ENCODE assay signal across 9 mouse cellular contexts in genomic region chr17:3862384-3862783, GRCm38 (mm10).
A peak's percentile ranks its signal among the peaks of the same experiment; 100 is the strongest.
DNase-seq lines count a peak whose midpoint lies in the region; ATAC-seq and TF ChIP-seq lines count a peak whose summit lies in the region.
"Had no signal": no experiment of that assay in that cellular context is flagged by ENCODE, and none has a peak within 500 bp of the region (broad histone marks: within the 10 kb centered on the region; RNA-seq: fewer than 3 reads in every experiment).

No protein-coding gene starts in this region.

- no peaks in the 10 kb centered on the region for H3K36me3 ChIP-seq in E14TG2a.4 (ENCODE audit: insufficient read depth, low read length)
- H3K36me3 ChIP-seq: heart, embryonic 15.5 days; neural tube, embryonic 13.5 days had no signal

- H3K4me3 ChIP-seq in E14TG2a.4 (replicated peaks; ENCODE audit: low read length): no peak overlapping the region
- H3K4me3 ChIP-seq: heart, embryonic 15.5 days; neural tube, embryonic 13.5 days had no signal

- H3K27me3 ChIP-seq in E14TG2a.4 (ENCODE audit: insufficient read depth, low read length): no peaks in the 10 kb centered on the region
- H3K27me3 ChIP-seq: heart, embryonic 15.5 days; neural tube, embryonic 13.5 days had no signal

- H3K9me3 ChIP-seq in E14TG2a.4 (ENCODE audit: low read length): no peaks in the 10 kb centered on the region
- H3K9me3 ChIP-seq: heart, embryonic 15.5 days; neural tube, embryonic 13.5 days had no signal

- ATAC-seq in cerebellum, adult (ENCODE audit: insufficient number of reproducible peaks, low FRiP score, low TSS enrichment): no peak

- DNase-seq in kidney, postnatal 4 days: peak; percentile 7 to 13
- no peak for DNase-seq in kidney, postnatal 14 days
- DNase-seq in 416B (ENCODE audit: low read depth): peak; percentile 48
- peak; percentile 17 for DNase-seq in brain, embryonic 14.5 days (ENCODE audit: low read depth)
- no peak for DNase-seq in spleen, postnatal 4 days (ENCODE audit: low spot score in 2 of 2)

- no peak for TF ChIP-seq POLR2A in brain, embryonic 14.5 days (IDR thresholded peaks at IDR 0.05; ENCODE audit: borderline replicate concordance, extremely low read depth, insufficient read depth, insufficient read length, poor library complexity, severe bottlenecking)

- TF ChIP-seq CTCF in E14TG2a.4 (conservative IDR thresholded peaks at IDR 0.05; ENCODE audit: low read length): peak; percentile 12; the same call in 1 of the 2 replicates
- no peak for TF ChIP-seq CTCF in brain, embryonic 14.5 days (IDR thresholded peaks at IDR 0.05; ENCODE audit: borderline replicate concordance, extremely low read depth, insufficient read depth, insufficient read length)

- peaks cover 7% of the 10 kb centered on the region for H3K4me1 ChIP-seq in E14TG2a.4 (replicated peaks; ENCODE audit: low read depth, low read length)
- H3K4me1 ChIP-seq: heart, embryonic 15.5 days; neural tube, embryonic 13.5 days had no signal

Comparison
In these comparisons a context has a peak if more than half of its experiments do, and no peak if none do; other contexts are left out.
1. DNase-seq: peak in kidney, postnatal 4 days (2 of 2), 416B (single experiment) and brain, embryonic 14.5 days (single experiment); none in kidney, postnatal 14 days (single experiment) and spleen, postnatal 4 days (0 of 2).